Mouse (Mus musculus) monocyte, adult 2 months (primary cell): Measurements from ENCODE around the gene Mfn1.

Experiments used
- DNase-seq, 2 experiments: peaks; one replicate each; pipeline ENCODE4 v3.0.0; 2022; ENCODE audit warnings: low spot score in 2 of 2, low read depth in 1 of 2

Gene Mfn1

DNA sequence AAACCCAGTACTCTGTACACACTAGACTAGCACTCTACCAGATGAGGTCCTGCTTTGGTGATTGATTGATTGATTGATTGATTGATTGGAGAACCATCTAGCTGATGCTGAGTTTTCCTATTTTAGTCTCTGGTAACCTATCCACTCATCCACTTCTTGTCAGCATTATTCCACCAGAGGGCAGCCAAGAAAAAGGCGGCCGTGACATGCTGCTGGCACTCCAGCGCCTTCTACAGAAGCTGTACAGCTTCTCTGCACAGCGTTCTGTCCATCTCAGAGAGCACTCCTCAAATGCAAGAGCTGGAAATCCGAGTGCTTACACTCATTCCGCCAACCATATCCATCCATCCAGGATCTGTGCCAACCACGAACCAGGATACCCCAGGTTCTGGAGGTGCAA is 81.3 kb downstream of the Mfn1 start:
- no peak for DNase-seq

DNA sequence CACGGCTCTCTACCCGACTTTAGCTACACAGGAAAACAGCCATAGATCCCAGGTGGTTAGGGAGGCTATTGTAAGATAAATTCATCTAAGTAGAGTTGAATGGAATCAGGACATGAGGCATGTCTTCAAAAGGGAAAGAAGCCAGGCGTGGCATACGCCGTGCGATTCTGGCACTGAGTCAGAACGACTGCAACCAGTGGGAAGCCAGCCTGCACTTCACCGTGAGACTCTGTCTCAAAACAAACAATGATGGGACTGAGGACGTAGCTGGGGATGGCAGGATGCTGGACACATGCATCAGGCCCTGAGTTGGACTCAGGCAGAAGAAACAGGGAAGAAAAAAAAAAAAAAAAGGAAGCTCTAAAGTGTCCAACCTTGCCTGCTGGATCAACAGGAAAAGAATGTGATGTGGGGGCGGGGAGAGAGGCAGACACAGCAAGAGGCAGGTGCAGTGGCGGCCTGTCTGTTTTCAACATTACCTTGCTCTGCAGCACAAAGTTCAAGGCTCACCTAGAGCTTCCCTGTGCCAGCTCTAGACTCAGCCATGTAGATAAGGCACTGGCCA is 82.4 kb downstream of the Mfn1 start:
- no peak for DNase-seq

DNA sequence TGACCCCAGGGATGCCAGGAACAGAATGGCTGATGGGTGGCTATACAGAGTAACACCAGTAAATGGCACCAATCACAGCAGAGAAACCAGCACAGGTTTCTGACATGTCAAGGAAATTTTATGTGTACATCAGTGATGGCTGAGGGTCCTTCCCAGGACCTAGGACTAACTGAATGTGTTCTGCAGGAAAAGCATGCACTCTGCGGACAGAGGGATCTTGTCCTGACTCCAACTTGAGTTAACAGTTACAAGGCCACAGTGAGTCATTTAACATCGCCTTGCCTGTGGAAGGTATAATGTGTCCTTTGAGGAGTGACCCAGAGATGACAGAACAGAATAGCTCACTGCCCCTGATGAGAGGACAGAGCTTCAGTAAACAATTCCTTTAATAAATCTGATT is 85.5 kb downstream of the Mfn1 start:
- DNase-seq = no peak

DNA sequence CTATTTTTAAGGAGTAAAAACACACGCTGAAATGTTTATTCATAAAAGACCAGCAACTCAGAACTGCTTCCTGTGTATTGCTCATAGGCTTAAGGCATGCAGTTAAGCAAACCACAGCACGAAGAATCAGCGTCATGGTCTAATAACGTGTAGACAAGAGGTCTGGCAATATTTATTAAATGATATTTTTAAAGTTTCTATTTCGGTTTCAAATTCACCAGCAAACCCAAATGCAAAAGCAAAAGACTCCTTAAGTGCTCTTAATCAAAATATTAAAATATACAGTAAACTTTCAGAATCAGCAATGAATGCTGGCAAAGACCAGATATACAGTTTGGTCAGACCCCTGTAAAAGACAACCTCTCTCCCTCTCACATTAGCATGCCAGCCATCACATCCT is 86.1 kb downstream of the Mfn1 start:
- no peak for DNase-seq

DNA sequence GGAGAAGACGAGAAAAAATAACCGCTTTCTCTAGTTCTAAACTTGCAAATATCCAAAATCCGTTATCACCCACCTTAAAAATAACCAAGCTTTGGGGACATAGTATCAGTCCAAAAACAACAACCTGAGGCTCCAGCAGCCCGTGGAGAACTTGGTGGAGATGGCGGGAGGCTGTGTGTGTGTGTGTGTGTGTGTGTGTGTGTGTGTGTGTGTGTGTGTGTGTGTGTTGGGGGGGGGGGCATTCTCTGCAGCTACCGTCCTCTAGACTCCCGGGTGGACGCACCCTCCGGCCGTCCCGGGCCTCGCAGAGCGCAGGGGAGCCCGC is 86.7 kb downstream of the Mfn1 start:
- DNase-seq = no peak

DNA sequence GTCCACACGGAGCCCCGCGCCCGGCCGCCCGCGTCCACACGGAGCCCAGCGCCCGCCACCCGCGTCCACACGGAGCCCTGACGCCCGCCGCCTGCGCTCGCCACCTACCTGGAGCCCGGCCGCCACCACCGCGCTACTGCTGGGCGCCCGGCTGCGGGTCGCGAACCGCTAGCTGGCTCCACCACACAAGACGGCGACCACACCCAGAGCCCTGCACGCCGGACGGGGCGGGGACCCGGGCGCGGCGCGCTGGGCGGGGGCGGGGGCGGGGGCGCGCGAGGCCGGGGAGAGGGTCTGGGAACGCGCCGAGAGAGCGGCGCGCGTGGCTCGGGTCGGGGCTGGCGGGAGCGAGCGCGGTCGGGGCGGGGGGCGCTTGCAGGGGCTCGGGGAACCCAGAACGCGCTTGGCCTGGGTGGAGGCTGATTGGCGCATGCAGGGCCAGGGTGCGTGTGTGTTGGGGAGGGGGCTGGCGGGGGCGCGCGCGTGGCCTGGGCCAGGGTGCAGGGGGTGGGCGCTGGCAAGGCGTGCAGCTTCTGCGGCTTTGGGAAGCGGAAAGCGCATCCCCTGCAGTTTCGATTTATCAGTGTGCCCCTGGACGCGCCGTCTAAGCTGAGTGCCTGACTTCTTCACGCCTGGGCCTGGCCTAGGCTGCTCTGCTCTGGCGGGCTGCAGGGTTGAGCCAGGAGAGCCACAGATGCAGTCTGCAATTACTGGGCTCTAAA is 87.2 kb downstream of the Mfn1 start, which contains the start of gene Gnb4:
Gnb4 (minus strand) TSS at position 255 of the 722 bp plus-strand sequence.
- no peak for DNase-seq

DNA sequence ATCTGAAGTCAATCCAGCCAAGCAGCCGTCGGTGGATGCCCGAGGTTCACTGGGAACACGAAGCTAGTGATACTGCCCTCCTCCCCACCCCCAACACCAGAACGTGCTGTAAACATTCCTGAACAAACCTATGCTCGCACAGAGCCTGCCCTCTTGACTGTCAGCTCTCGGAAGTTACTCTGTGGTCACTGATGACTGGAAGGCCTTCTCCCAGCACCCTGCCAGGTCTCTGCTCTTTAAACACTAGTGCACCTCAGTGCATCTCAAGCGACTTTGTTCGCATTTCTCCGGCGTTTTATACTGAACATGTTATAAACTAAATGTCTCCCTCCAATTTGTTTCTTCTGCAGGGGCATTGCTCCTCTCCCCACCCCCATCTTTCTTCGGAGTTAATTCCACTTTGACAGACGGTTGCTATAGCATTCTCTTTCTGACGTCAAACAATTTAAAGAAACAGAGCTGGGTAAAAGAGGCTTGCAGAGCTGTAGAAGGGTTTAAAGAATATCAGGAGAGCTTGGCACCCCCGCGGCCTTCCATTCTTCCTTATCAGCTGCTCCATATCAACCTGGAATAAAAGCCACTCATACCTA is 87.9 kb downstream of the Mfn1 start:
- peak in 1 of 2 experiments; percentile 8 for DNase-seq

DNA sequence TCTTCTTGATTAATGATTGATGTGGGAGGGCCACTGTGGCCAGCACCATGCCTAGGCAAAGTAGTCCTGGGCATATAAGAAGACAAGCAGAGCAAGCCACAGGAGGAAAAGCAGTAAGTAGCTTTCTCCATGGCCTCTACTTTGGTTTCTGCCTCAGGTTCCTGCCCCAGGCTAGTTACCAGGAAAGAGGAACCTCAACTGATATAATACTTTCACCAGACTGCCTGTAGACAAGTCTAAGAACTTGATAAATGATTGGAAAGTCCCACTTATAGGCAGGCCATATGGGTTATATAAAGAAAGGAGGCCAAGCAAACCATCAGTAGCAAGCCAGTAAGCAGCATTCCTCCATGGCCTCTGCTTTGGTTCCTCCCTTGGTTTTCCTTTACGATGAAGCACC is 92.4 kb downstream of the Mfn1 start:
- no peak for DNase-seq

DNA sequence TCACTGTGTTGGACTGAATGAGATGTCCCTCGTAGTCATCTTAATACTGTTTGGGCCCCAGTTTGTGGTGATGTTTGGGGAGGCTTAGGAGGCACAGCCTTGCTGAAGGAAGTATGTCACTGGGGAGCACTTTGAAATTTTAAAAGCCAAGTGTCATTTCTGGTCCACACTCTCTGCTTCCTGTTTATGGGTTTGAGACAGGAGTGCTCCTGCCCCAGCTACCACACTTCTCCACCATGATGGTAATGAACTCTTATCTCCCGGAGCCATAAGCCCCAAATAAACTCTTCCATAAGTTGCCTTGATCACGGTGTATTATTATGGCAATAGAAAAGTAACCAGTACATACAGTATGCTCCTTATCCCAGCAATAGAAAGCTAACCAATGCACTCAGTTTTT is 92.8 kb downstream of the Mfn1 start:
- no peak for DNase-seq

DNA sequence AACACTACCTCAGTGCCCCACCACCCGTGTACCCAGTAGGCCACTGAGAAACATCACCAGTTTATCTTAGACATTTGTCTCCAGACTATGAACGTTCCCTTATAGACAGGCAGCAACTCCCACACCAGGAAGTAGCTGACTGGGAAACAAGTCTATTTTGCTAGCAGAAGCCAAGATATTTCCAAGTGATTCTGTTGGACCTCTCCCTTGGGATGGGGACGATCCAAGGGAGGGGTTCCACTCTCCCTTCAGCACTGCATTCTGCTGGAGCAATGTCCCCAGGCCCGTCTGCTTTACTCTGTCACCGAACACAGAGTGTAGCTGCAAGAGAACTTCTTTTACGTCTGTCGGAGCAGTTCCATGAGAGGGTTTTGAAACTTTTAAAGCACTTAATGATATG is 98.9 kb downstream of the Mfn1 start:
- DNase-seq = no peak
